Mouse (Mus musculus) heart, embryonic 12.5 days (tissue): ENCODE measurements at regions not wholly inside any gene's neighbourhood (a gene's known extent, or its start where the extent isn't known, plus 50 kb on each side); places are given as distances from the start of the nearest gene placed in this dataset.

Source experiments
- ATAC-seq: fragments of 200-750 bp; cut with Nextera tagmentation; 2 replicates; pipeline ENCODE4 v1.8.0; 2017; ENCODE audit warnings: moderate TSS enrichment, moderate library complexity; ENCODE audit not compliant: insufficient number of reproducible peaks, low FRiP score
- H3K27ac ChIP-seq: fragments of 300-500 bp; sonication (generic); 2 replicates; pipeline ENCODE4 v1.5.1; 2016; ENCODE audit warnings: mild to moderate bottlenecking, moderate library complexity; ENCODE audit not compliant: poor library complexity, severe bottlenecking
- H3K27me3 ChIP-seq: fragments of 300-500 bp; sonication (generic); replicated peaks from 2 replicates; pipeline ENCODE4 v1.6.1; 2016; ENCODE audit warnings: mild to moderate bottlenecking, moderate library complexity
- H3K36me3 ChIP-seq: fragments of 300-500 bp; sonication (generic); 2 replicates; pipeline ENCODE4 v1.6.1; 2016; ENCODE audit warnings: mild to moderate bottlenecking, moderate library complexity
- H3K4me1 ChIP-seq: fragments of 300-500 bp; sonication (generic); replicated peaks from 2 replicates; pipeline ENCODE4 v1.6.1; 2016; ENCODE audit warnings: mild to moderate bottlenecking
- H3K4me2 ChIP-seq: fragments of 300-500 bp; sonication (generic); 2 replicates; pipeline ENCODE4 v1.6.1; 2016; ENCODE audit warnings: mild to moderate bottlenecking, moderate library complexity
- H3K4me3 ChIP-seq: fragments of 300-500 bp; sonication (generic); 2 replicates; pipeline ENCODE4 v1.5.1; 2016; ENCODE audit warnings: mild to moderate bottlenecking
- H3K9ac ChIP-seq: fragments of 300-500 bp; sonication (generic); 2 replicates; pipeline ENCODE4 v1.6.1; 2016; ENCODE audit warnings: mild to moderate bottlenecking, moderate library complexity
- H3K9me3 ChIP-seq: fragments of 300-500 bp; sonication (generic); replicated peaks from 2 replicates; pipeline ENCODE4 v1.6.1; 2016; ENCODE audit warnings: mild to moderate bottlenecking, moderate library complexity
- WGBS: fragments of 180-500 bp; shearing (Covaris S2); methylation state at CpG from one replicate; pipeline ENCODE4 v1.1.7; 2016; 5-methylcytosine and 5-hydroxymethylcytosine counted together

DNA sequence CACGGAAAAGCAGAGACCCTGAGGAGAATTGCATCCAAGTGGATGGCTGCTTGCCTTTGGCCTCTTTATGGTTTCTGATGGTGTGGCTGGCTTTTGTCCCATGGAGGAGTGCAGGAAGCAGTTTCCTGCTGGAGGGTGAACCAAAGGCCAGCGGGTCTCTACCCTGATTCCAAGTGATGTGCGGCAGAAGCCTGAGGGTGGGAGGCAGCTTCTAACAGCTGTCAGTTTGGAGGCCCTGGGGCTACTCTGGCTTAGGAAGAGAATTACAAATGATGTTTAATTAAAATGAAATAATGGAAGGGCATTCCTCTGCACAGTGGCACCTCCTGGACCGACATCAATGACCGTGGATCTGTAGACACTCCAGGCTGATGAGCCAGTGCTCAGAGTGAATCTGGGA is 545.0 kb downstream of the Slc4a3 start:
- H3K9me3 ChIP-seq = no peaks in the 10 kb centered on the region
- ATAC-seq = no peak
- H3K27ac ChIP-seq = no peak overlapping the region
- 70% methylated on average over 5 of the region's 5 CpGs for WGBS
- no peaks in the 10 kb centered on the region for H3K36me3 ChIP-seq
- H3K4me3 ChIP-seq = no peak overlapping the region
- 0 out of 2 replicates have a peak, but pooled peaks cover 3% of the 10 kb centered on the region for H3K4me1 ChIP-seq
- H3K27me3 ChIP-seq = no peaks in the 10 kb centered on the region
- no peak overlapping the region for H3K9ac ChIP-seq
- no peak overlapping the region for H3K4me2 ChIP-seq

DNA sequence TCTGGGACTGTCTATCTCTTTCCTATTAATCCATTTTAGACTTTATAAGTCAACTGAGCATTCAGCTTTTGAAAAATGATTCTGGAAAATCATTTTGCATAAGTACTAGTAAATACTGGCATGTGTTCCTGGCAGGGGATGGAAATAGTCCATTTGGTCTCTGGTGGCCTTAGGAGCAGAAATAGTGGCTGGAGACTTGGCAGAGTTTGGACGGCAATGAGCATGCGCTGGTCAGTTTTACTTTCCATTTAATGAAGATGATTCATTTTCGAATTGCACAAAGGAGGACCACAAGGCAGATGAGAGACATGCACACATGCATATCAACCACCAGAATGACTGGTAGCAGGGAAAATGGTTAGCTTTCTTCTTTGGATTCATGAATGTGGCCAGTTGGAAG is 567.2 kb downstream of the Slc4a3 start:
- no peak overlapping the region for H3K27ac ChIP-seq

DNA sequence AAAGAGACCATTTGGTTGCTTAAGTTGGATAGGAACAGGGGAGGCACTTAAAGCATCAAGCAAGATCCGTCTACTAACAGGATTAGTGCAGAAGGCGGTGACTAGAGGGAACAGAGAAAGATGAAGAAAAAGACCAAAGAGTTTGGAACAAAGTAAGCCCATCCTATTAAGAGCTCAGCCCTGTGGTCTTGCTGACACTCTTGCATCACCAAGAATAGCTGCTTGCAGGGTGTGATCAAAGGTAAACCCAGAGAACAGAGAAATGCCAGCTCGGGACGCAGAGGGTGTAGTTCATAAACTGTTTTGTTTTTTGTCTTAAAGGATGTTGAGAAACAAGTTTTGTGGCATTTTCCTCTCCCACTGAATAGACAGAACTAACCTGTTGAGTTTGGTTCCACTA is 574.8 kb downstream of the Slc4a3 start:
- H3K27ac ChIP-seq = no peak overlapping the region
- WGBS = 70% methylated on average over 4 of the region's 4 CpGs

More for the DNA sequence above, 567.2 kb downstream of the Slc4a3 start:
- no peak for ATAC-seq
- no peaks in the 10 kb centered on the region for H3K9me3 ChIP-seq
- H3K27me3 ChIP-seq = no peaks in the 10 kb centered on the region
- no peak overlapping the region for H3K4me3 ChIP-seq
- 87% methylated on average over 3 of the region's 3 CpGs for WGBS
- H3K9ac ChIP-seq = no peak overlapping the region
- no peaks in the 10 kb centered on the region for H3K4me1 ChIP-seq
- no peak overlapping the region for H3K4me2 ChIP-seq
- no peaks in the 10 kb centered on the region for H3K36me3 ChIP-seq

DNA sequence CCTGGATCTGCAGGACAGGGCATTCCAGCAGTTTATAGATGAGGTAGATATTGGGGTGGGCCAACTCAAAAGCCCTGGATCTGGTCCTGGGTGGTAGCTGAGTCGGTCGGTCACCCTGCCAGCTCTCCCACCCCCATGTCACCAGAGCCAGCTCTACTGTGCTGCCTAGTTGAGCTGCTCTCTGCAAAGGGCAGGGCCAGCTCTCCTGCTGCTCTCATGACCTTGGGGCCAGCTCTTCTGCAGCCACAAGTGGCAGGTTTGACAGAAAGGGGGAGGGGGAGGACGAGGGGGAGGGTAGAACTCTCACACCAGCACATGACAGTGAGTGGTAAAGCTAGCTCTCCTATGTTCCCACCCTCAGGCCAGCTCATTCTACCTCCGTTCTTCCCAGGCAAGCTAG is 584.3 kb downstream of the Slc4a3 start:
- no peaks in the 10 kb centered on the region for H3K9me3 ChIP-seq
- H3K9ac ChIP-seq = no peak overlapping the region
- H3K4me2 ChIP-seq = no peak overlapping the region
- peaks cover 3% of the 10 kb centered on the region; the same call in 1 of the 2 replicates for H3K4me1 ChIP-seq
- H3K27ac ChIP-seq = no peak overlapping the region
- H3K27me3 ChIP-seq = no peaks in the 10 kb centered on the region
- WGBS = 30% methylated on average over 4 of the region's 4 CpGs
- H3K4me3 ChIP-seq = no peak overlapping the region
- no peaks in the 10 kb centered on the region for H3K36me3 ChIP-seq
- no peak for ATAC-seq

More for the DNA sequence above, 574.8 kb downstream of the Slc4a3 start:
- Histone ChIP-seq H3K4me2 (no peak overlapping the region), H3K4me1 (no peaks in the 10 kb centered on the region), H3K9me3 (no peaks in the 10 kb centered on the region), H3K27me3 (no peaks in the 10 kb centered on the region), H3K4me3 (no peak overlapping the region), H3K9ac (no peak overlapping the region), H3K36me3 (no peaks in the 10 kb centered on the region)
- ATAC-seq = no peak

DNA sequence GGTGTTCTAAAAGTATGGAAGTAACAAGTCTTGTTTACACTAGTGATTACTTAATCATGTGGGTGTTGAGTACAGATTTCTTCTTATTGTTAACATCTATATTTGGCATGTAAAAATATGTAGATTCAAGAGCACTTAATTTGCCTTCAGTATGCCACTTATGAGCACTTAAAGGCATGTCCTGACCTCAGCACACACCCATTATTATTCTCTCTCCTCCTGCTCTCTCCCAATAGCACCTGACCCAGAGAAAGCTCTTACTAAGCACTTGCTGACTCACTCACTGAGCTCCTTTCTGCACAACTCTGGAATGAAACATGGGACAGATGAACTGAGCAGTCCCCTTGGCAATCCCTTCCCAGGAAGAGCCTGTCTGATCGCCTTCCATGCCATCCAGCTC is 590.7 kb downstream of the Slc4a3 start:
- 80% methylated on average over 1 of the region's 1 CpGs for WGBS
- Histone ChIP-seq H3K36me3 (no peaks in the 10 kb centered on the region), H3K27me3 (no peaks in the 10 kb centered on the region), H3K9ac (no peak overlapping the region), H3K27ac (no peak overlapping the region), H3K4me1 (no peaks in the 10 kb centered on the region), H3K4me2 (no peak overlapping the region), H3K4me3 (no peak overlapping the region), H3K9me3 (no peaks in the 10 kb centered on the region)
- no peak for ATAC-seq

DNA sequence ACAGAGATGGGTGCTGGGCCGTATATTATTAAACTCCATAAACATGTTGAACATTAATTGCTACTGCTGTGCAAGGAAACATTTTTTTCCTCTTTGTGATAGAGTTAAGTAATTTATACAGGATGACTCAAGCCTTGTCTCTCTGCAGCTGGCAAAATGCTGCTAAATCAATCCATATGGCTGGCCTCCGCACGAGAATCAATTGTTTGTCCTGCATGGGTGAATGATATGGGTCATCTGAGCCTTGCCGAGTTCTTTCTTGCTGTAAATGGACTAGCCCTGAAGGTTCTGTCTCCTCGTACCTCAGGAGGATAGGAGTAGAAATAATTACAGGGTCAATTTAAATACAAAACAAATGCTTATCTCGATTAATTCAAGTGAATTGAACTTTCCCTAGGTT is 591.6 kb downstream of the Slc4a3 start:
- Histone ChIP-seq H3K9ac (no peak overlapping the region), H3K4me3 (no peak overlapping the region), H3K4me1 (no peaks in the 10 kb centered on the region), H3K27me3 (no peaks in the 10 kb centered on the region), H3K4me2 (no peak overlapping the region), H3K9me3 (no peaks in the 10 kb centered on the region), H3K36me3 (no peaks in the 10 kb centered on the region), H3K27ac (no peak overlapping the region)
- ATAC-seq = no peak
- 77% methylated on average over 6 of the region's 6 CpGs for WGBS

DNA sequence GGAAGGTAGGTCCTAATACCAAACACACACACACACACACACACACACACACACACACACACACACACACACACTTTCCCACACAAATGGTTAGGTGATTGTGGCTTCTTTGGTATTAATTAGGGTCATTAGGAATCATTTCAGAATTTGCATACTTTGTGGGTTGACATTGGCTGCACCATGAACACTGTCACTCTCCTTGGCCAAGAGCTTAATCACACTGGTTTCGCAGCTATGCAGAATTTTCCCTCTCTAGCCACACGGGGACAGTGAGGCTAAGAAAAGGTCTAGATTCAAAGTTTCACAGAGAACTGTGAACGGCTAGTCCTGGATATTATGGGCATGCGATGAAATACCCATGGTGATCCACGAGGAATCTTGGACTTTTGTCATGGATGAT is 597.5 kb downstream of the Slc4a3 start:
- no peak for ATAC-seq
- H3K27me3 ChIP-seq = no peaks in the 10 kb centered on the region
- 76% methylated on average over 5 of the region's 5 CpGs for WGBS

DNA sequence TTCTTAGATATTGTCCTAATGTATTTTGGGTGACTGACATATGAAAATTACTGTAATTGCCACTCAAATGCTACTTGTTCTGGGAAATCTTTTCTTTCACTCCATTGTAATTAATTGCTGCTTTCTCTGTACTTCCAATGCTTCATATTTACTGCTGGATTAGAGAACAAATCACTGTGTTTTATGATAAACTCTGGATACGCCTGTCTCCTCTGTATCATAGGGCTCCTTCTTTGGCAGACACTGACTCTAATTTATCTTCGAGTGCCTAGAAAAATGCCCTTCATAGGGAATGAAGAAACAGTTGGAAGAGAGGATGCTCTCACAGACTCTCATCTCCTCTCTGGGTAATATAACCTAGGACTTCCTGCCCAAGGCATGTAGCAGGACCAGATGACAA is 602.9 kb downstream of the Slc4a3 start:
- Histone ChIP-seq H3K9me3 (peaks cover 7% of the 10 kb centered on the region; the same call in 1 of the 2 replicates), H3K27ac (no peak overlapping the region), H3K4me3 (no peak overlapping the region), H3K4me1 (no peaks in the 10 kb centered on the region), H3K4me2 (no peak overlapping the region), H3K27me3 (no peaks in the 10 kb centered on the region), H3K9ac (no peak overlapping the region), H3K36me3 (no peaks in the 10 kb centered on the region)
- WGBS = 80% methylated on average over 2 of the region's 2 CpGs
- no peak for ATAC-seq

More for the DNA sequence above, 597.5 kb downstream of the Slc4a3 start:
- Histone ChIP-seq H3K4me2 (no peak overlapping the region), H3K4me3 (no peak overlapping the region), H3K27ac (no peak overlapping the region), H3K4me1 (no peaks in the 10 kb centered on the region), H3K9ac (no peak overlapping the region), H3K36me3 (no peaks in the 10 kb centered on the region), H3K9me3 (no peaks in the 10 kb centered on the region)

DNA sequence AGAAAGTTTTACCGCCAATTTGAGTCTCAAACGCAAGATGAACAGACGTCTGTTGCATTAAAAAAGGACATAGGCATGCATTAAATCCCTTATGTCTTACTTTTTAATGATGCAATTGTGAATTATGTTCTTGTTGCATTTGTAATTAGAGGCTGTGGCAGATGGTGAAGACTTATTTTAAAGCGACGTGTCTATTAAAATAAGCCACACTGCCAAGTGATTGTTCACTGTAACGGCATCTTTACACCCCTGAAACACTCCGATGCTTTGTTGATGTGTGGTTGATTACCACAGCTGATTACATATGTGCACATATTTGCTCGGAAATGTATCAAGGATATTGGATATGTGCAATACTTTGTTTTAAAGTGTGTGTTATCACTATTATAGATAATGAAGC is 610.2 kb downstream of the Slc4a3 start:
- no peak overlapping the region for H3K4me2 ChIP-seq
- WGBS = 75% methylated on average over 8 of the region's 8 CpGs

DNA sequence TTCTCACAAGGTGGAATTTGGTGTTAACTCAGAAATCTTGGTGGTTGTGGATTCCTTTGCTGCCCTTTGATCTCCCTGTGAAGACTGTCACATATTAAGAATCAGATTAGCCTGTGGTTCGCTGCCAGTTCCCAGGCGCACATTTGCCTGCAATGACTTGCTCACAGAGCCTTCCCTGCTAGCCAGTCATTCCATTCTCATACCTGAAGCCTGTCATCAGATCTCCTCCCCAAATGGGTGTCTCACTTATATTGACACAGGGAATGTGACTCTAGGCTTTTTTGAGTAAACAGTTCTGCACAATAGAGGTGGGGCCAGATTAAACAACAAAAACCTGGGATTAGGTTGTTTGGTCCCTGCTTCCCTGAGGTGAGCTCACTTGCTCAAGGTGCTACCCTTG is 621.4 kb downstream of the Slc4a3 start:
- no peaks in the 10 kb centered on the region for H3K27me3 ChIP-seq
- H3K27ac ChIP-seq = no peak overlapping the region
- no peak for ATAC-seq
- no peaks in the 10 kb centered on the region for H3K9me3 ChIP-seq
- no peak overlapping the region for H3K4me2 ChIP-seq
- no peaks in the 10 kb centered on the region for H3K4me1 ChIP-seq
- H3K36me3 ChIP-seq = no peaks in the 10 kb centered on the region
- no peak overlapping the region for H3K9ac ChIP-seq
- H3K4me3 ChIP-seq = no peak overlapping the region
- 36% methylated on average over 2 of the region's 2 CpGs for WGBS

More for the DNA sequence above, 610.2 kb downstream of the Slc4a3 start:
- no peak overlapping the region for H3K4me3 ChIP-seq
- H3K27me3 ChIP-seq = no peaks in the 10 kb centered on the region
- no peak overlapping the region for H3K9ac ChIP-seq
- H3K36me3 ChIP-seq = no peaks in the 10 kb centered on the region
- no peaks in the 10 kb centered on the region for H3K4me1 ChIP-seq
- no peak for ATAC-seq
- H3K27ac ChIP-seq = no peak overlapping the region
- no peaks in the 10 kb centered on the region for H3K9me3 ChIP-seq

DNA sequence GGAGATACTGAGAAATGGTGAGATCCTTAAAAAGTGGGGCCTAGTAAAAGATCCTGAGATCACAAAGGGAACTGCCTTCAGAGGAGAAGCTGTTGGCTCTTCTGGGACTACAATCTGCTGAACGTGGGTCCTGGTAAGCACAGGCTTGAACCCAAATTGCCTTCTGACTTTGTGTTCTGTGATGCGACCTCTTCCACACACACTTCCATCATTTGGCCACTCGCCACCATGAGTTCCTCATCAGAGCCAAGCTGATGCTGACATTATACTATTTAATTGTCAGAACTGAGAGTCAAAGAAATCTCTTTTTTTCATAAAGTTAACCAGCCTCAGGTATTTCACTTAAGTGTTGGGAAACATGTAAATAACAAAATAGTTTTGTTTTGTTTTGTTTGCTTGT is 635.1 kb downstream of the Slc4a3 start:
- H3K36me3 ChIP-seq = no peaks in the 10 kb centered on the region

DNA sequence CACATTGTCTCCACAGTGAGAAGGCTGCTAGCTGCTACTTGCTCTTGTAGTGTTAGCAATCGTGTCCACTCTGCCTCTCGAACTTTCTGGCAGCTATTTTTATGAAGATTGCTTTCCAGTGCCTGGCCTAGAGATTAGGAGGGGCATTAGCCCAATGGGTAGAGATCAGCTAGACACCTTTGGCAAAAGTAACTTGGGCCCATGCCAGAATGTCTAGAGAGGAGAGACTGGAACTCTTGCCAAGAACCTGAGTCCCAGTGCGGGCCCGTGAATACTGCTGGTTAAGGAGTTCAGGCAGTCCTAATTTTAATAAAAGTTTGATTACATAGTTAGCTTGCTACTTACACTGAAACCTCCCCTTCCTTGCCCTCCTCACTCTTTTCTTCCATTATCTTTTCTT is 648.8 kb downstream of the Slc4a3 start:
- no peak for ATAC-seq

More for the DNA sequence above, 635.1 kb downstream of the Slc4a3 start:
- no peak for ATAC-seq
- H3K4me1 ChIP-seq = no peaks in the 10 kb centered on the region
- no peak overlapping the region for H3K27ac ChIP-seq
- 76% methylated on average over 3 of the region's 3 CpGs for WGBS
- no peak overlapping the region for H3K9ac ChIP-seq
- no peak overlapping the region for H3K4me2 ChIP-seq
- H3K4me3 ChIP-seq = no peak overlapping the region
- no peaks in the 10 kb centered on the region for H3K27me3 ChIP-seq
- no peaks in the 10 kb centered on the region for H3K9me3 ChIP-seq

More for the DNA sequence above, 648.8 kb downstream of the Slc4a3 start:
- H3K4me1 ChIP-seq = no peaks in the 10 kb centered on the region
- H3K27me3 ChIP-seq = no peaks in the 10 kb centered on the region
- 44% methylated on average over 4 of the region's 4 CpGs for WGBS
- no peaks in the 10 kb centered on the region for H3K9me3 ChIP-seq
- H3K36me3 ChIP-seq = no peaks in the 10 kb centered on the region
- no peak overlapping the region for H3K4me3 ChIP-seq
- no peak overlapping the region for H3K27ac ChIP-seq
- H3K4me2 ChIP-seq = no peak overlapping the region
- H3K9ac ChIP-seq = no peak overlapping the region
